Mouse (Mus musculus): Measurements from ENCODE around the gene Gm21887. TPM values are rescaled to one million over a fixed set of nuclear protein-coding genes. Genes with fewer than 3 reads are reported as not detected.
"Not testable (repeated sequence)": the region's sequence is repeated elsewhere in the genome, so short reads cannot be mapped to it uniquely, and the experiment has no call there.

The Gm21887 gene
- total and polyA plus RNA-seq, 3 experiments = 2.5 to 88.8 TPM; not detected in 1

DNA sequence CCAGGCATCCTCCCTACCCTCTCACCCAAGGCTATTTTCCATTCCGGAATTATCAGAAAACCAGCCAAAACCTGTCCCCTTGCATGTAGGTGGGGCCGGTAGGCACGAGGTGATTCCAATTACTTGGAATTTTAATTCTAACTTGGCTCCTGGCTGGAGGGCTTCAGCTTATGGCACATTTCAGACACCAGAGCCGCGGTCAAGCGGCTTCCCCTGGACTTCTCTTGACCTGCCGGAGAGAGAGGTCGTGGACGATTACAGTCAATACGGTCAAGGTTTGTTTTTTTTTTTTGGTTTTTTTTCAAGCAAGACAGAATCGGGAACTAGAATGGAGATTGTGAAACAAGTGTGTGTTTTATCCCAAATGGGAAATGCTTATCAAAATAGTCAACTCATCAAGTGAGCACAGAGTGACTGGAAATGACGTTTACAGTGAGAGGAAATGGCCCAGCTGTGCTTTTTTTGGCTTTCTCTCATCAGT lies 28.6 kb upstream of the Gm21887 start:
- no peak overlapping the region for H3K27ac ChIP-seq (ENCODE audit: control insufficient read depth, low read depth, low read length)
- no peaks in the 10 kb centered on the region for H3K9me3 ChIP-seq (replicated peaks; ENCODE audit: insufficient read depth, low read length)
- H3K27me3 ChIP-seq (ENCODE audit: control insufficient read depth in 1 of 2, insufficient read depth in 2 of 2, low read length in 2 of 2) = no peaks in the 10 kb centered on the region
- no peak for DNase-seq (ENCODE audit: low read depth, low spot score)
- H3K79me2 ChIP-seq (ENCODE audit: control insufficient read depth, insufficient read depth, low read length, poor library complexity) = no peaks in the 10 kb centered on the region
- no peak overlapping the region for H3K4me3 ChIP-seq (ENCODE audit: control insufficient read depth in 1 of 2, insufficient read depth in 1 of 2, low read depth in 2 of 2, low read length in 2 of 2)
- H3K9ac ChIP-seq (ENCODE audit: control insufficient read depth, low read depth, low read length, poor library complexity, severe bottlenecking) = no peak overlapping the region
- no peak for TF ChIP-seq GATA1 (IDR thresholded peaks at IDR 0.05; ENCODE audit: low read depth, low read length)
- TF ChIP-seq MAX (IDR thresholded peaks at IDR 0.05; ENCODE audit: low read length) = no peak
- H3K36me3 ChIP-seq (ENCODE audit: control insufficient read depth in 1 of 2, insufficient read depth in 2 of 2, low read length in 2 of 2) = no peaks in the 10 kb centered on the region; a peak in 1 of 4 replicates
- H3K4me1 ChIP-seq (ENCODE audit: control insufficient read depth in 1 of 2, insufficient read depth in 2 of 2, low read length in 2 of 2) = no peaks in the 10 kb centered on the region

DNA sequence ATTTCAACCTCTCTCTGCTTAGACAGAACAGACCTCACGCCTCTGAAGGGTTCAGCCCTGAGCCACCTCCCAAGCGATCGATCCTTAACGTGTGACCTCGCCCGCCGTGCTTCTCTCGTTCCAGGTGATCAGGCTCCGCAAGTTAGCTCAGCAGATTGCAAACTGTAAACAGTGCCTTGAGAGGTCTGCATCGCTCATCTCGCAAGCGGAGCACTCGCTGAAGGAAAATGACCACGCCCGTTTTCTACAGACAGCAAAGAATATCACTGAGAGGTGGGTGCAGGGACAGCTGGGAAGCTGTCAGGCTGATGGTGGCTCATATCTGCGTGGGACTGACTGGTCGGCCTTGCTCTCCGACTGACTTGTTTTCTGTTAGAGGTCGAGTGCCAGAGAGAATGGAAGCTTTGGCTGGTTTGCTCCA lies 27.7 kb upstream of the Gm21887 start:
- not testable (repeated sequence) for DNase-seq (ENCODE audit: low read depth, low spot score); H3K79me2 ChIP-seq (ENCODE audit: control insufficient read depth, insufficient read depth, low read length, poor library complexity); H3K4me1 ChIP-seq (ENCODE audit: control insufficient read depth in 1 of 2, insufficient read depth in 2 of 2, low read length in 2 of 2); H3K9ac ChIP-seq (ENCODE audit: control insufficient read depth, low read depth, low read length, poor library complexity, severe bottlenecking); H3K36me3 ChIP-seq (ENCODE audit: control insufficient read depth in 1 of 2, insufficient read depth in 2 of 2, low read length in 2 of 2); H3K9me3 ChIP-seq (replicated peaks; ENCODE audit: insufficient read depth, low read length); H3K27me3 ChIP-seq (ENCODE audit: control insufficient read depth in 1 of 2, insufficient read depth in 2 of 2, low read length in 2 of 2); H3K4me3 ChIP-seq (ENCODE audit: control insufficient read depth in 1 of 2, insufficient read depth in 1 of 2, low read depth in 2 of 2, low read length in 2 of 2); H3K27ac ChIP-seq (ENCODE audit: control insufficient read depth, low read depth, low read length)

DNA sequence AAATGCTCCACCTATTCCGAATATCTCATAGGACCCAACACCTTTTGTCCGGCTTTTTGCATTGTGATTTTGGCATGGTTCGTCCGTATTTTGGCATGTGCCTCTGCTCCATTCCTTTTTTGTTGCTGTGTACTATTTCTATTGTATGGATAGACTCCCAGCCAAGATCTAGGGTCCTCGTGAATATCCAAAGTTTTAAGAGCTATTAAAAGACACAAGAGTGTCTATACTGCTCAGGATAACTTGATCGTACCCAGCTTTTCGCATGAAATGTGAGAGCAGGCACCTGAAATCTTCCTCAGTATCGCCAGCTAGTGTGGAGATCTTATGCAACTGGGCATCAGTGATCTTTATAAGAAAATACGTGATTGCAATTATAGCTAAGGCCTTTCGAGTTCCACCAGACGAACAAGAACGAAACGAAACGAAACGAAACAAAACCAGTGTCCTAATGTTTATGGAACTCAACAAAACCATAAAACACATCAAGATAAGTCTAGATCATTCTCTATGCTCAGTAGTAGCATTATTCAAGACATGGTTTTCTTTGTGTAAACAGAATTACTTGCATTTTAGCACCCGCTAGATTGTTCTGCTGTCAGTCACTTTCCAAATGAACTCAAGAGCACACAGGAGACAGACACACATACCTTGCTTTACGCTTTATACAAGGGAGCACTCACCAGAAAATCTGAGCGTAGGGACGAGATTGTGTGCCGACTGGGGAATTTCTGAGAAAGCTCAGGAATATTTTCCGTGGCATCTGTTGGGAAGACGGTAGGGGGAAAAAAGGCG lies 26.7 kb upstream of the Gm21887 start:
- not testable (repeated sequence) for H3K4me1 ChIP-seq (ENCODE audit: control insufficient read depth in 1 of 2, insufficient read depth in 2 of 2, low read length in 2 of 2); H3K79me2 ChIP-seq (ENCODE audit: control insufficient read depth, insufficient read depth, low read length, poor library complexity); H3K4me3 ChIP-seq (ENCODE audit: control insufficient read depth in 1 of 2, insufficient read depth in 1 of 2, low read depth in 2 of 2, low read length in 2 of 2); H3K9ac ChIP-seq (ENCODE audit: control insufficient read depth, low read depth, low read length, poor library complexity, severe bottlenecking); H3K27ac ChIP-seq (ENCODE audit: control insufficient read depth, low read depth, low read length); H3K9me3 ChIP-seq (replicated peaks; ENCODE audit: insufficient read depth, low read length); DNase-seq (ENCODE audit: low read depth, low spot score); H3K27me3 ChIP-seq (ENCODE audit: control insufficient read depth in 1 of 2, insufficient read depth in 2 of 2, low read length in 2 of 2); H3K36me3 ChIP-seq (ENCODE audit: control insufficient read depth in 1 of 2, insufficient read depth in 2 of 2, low read length in 2 of 2)

DNA sequence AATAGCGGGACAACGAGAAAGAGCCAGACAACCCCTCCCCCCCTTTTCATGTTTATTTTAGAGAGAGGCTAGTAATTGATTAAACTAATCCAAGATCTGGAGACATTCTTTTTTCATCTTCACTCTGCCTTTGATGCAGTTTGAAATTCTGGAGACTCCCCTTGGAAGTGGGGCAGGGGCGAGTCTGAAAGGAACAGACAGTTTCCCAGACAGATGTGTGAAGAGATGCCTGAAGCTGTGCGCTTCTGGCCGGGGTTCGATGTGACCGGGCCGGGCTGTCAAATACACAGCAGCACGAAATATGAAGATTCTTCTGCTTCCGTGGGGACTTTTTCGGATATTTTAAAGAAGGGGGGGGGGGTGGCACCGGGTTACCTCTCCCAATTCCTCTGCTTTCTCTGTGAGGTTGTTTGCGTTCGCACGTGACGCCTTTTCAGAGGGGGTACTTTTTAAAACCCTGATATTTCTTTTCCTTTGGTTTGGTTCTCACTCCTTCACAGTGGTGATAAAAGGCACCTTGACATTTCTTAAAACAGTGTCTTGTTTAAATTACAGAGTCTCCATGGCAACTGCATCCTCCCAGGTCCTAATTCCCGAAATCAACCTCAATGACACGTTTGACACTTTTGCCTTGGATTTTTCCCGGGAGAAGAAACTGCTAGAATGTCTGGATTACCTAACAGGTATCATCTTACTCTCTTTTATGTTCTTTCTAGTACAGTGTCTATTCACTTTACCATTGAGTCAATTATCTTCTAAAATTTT lies 25.9 kb upstream of the Gm21887 start:
- H3K27me3 ChIP-seq (ENCODE audit: control insufficient read depth in 1 of 2, insufficient read depth in 2 of 2, low read length in 2 of 2) = not testable (repeated sequence)

More for the DNA sequence above, 25.9 kb upstream of the Gm21887 start:
- H3K4me3 ChIP-seq (ENCODE audit: control insufficient read depth in 1 of 2, insufficient read depth in 1 of 2, low read depth in 2 of 2, low read length in 2 of 2); DNase-seq (ENCODE audit: low read depth, low spot score); H3K79me2 ChIP-seq (ENCODE audit: control insufficient read depth, insufficient read depth, low read length, poor library complexity); H3K9ac ChIP-seq (ENCODE audit: control insufficient read depth, low read depth, low read length, poor library complexity, severe bottlenecking); H3K36me3 ChIP-seq (ENCODE audit: control insufficient read depth in 1 of 2, insufficient read depth in 2 of 2, low read length in 2 of 2); H3K27ac ChIP-seq (ENCODE audit: control insufficient read depth, low read depth, low read length); H3K4me1 ChIP-seq (ENCODE audit: control insufficient read depth in 1 of 2, insufficient read depth in 2 of 2, low read length in 2 of 2); H3K9me3 ChIP-seq (replicated peaks; ENCODE audit: insufficient read depth, low read length): not testable (repeated sequence)

Data from MEL (cell line).